Mouse (Mus musculus) heart, postnatal 36 days (tissue): ENCODE data around the gene Gm3667. TPM values are rescaled to one million over a fixed set of nuclear protein-coding genes. Genes with fewer than 3 reads are reported as not detected.
A peak's percentile ranks its signal among the peaks of the same experiment; 100 is the strongest.
"Not testable (repeated sequence)": the region's sequence is repeated elsewhere in the genome, so short reads cannot be mapped to it uniquely, and the experiment has no call there.

Experiments
- DNase-seq, 2 experiments: peaks; one replicate each; pipeline ENCODE4 v3.0.0; 2021 to 2022
- intact Hi-C: fragments of 180-260 bp; cut with DNase I; formaldehyde crosslinking; loops from one replicate; pipeline ENCODE4 v1.15.1; 2025
- total RNA-seq, 2 experiments: library from RNA; stranded (reverse); gene quantifications; 2 replicates each; pipeline ENCODE4 v1.2.3; 2021

Gm3667 gene
- under 1 TPM; 0.33 to 0.35 TPM for total RNA-seq

DNA sequence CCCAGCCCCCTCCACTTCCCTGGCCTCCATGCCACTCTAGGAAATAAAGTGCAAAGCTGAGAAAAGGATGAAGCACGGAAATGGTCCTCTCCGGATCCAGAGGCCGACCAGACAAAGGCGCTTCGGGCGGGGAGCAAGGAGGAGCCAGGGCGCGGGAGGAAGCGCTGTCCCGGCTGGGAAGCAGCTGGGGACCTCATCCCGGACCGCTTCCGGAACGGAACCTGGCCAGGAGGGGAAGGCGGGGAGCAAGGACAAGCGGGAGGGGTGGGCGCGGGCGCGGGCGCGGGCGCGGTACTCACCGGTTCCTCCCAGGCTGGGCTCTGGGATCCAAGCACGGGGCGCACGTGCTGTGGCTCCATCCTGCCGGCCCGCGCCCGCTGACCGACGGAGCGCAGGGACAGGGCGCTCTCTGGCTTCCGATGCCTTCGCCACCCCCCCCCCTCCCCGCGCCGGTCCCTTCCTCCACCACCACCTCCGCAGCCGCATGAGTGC lies at the start of gene Gm3667:
TSS of gene Gm3667 (minus strand) at position 442 of the 492 bp plus-strand sequence.
- intact Hi-C loops: not testable (repeated sequence)
- DNase-seq: peak; percentile 19 to 34

DNA sequence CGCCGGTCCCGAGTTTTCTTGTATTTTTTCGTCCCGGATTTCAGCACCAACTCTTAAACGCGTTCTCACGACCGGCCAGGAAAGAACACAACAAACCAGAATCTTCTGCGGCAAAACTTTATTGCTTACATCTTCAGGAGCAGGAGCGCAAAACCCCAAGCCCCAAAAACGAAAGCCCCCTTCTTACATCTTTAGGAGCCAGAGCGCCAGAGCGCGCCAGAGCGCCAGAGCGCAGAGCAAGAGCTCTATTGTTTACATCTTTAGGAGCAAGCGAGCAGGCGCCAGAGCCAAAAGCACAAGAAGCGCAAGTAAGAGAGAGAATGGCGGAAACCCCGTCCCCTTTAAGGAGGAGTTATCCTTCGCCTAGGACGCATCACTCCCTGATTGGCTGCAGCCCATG lies 10.1 kb upstream of the Gm3667 start:
- DNase-seq, intact Hi-C loops: not testable (repeated sequence)

DNA sequence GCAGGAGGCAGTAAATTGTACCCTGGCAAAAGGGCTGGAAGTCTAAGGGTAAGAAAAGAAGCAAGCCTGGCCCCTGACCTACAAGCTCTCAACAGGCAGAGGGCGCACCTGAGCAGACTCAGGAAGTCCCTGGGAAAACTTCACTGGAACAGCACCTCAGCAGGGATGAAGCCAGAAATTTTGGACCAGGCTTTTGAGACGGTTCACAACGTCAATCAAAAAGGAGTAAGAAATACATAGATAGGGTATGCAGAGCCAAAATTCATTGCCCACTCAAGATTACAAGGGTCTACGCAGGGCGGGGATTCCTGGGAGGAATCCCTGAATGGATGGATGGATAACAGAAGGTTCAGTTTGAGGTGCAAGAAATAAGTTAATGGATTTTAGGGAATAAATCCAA lies 951 bp downstream of the Gm3667 start:
- DNase-seq: peak; percentile 13 to 34
- intact Hi-C loops: not testable (repeated sequence)

DNA sequence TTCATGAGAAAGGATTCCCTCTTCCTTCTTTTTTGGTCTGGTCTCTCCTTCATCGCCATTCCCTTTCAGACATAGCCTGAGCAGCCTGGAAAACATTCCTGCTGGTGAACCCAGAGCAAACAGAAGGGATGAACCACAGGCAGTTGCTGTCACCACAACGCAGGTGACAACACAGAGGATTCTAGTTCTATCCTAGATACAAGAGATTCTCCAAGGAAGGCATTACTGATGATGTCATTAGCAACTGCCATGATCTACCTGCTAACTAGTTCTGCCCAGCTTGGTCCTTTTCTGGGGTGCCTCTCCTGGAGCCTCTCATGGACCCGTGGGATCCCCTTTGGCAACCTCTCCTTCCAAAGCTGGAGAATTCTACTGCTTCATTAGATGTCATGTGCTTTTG lies 49.6 kb downstream of the Gm3667 start, which contains the start of gene Gm3642:
TSS of gene Gm3642 (minus strand) at position 101 of the 400 bp plus-strand sequence.
- DNase-seq, intact Hi-C loops: not testable (repeated sequence)

DNA sequence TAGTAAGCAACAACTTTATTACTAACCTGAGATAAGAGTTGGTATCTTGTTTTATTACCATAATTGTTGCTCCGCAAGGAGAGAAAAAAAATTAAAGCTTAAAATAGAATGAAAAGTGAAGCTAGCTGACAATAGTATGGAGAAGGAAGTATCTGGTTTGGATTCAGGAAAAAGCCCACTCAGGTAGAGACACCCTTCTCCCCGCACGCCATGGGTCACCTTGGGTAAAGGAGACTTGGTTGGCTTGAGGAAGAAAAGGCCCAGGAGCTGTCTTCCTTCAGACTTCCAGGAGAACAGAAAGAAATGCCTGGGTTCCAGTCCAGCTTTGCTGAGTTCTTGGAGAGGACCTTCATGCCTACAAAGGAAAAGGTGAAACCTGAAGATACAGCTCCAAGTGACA lies 66.5 kb downstream of the Gm3667 start:
- DNase-seq, intact Hi-C loops: not testable (repeated sequence)

Other genes starting within 250 kb of the Gm3667 start
- not detected for gene Gm10251, start 205.8 kb downstream of the Gm3667 start, total RNA-seq
- gene Gm8050, start 169.7 kb downstream of the Gm3667 start, total RNA-seq: not detected
- gene Gm3636, start 147.6 kb downstream of the Gm3667 start, total RNA-seq: under 1 TPM; 0.30 to 0.50 TPM
- gene Gm8362, start 115.6 kb downstream of the Gm3667 start, total RNA-seq: not detected
- gene Gm3642, start 49.7 kb downstream of the Gm3667 start, total RNA-seq: not detected
- not detected for gene Gm6356, start 83.9 kb upstream of the Gm3667 start, total RNA-seq
- under 1 TPM in 1 of 2 experiments, not detected in 1; 0.19 TPM for gene Gm10406, start 137.5 kb upstream of the Gm3667 start, total RNA-seq
- not detected for gene Gm3685, start 155.0 kb upstream of the Gm3667 start, total RNA-seq
- gene Gm3696, start 210.7 kb upstream of the Gm3667 start, total RNA-seq: not detected
- not detected for gene Gm6676, start 235.4 kb upstream of the Gm3667 start, total RNA-seq